Mouse (Mus musculus) kidney, adult 2 months (tissue): ENCODE measurements around the gene Cdh9.

Experiments used
- CTCF ChIP-seq: fragments of 200-500 bp; conservative IDR thresholded peaks from 2 replicates; pipeline ENCODE4 v1.5.1; 2011; ENCODE audit warnings: low read depth, mild to moderate bottlenecking, control low read depth, low read length, moderate library complexity, mixed read lengths; ENCODE audit not compliant: insufficient read depth, insufficient read length
- POLR2A ChIP-seq: fragments of 200-500 bp; IDR thresholded peaks from one replicate; pipeline ENCODE4 v1.6.1; 2011; ENCODE audit warnings: low read depth, low read length, control low read depth

DNA sequence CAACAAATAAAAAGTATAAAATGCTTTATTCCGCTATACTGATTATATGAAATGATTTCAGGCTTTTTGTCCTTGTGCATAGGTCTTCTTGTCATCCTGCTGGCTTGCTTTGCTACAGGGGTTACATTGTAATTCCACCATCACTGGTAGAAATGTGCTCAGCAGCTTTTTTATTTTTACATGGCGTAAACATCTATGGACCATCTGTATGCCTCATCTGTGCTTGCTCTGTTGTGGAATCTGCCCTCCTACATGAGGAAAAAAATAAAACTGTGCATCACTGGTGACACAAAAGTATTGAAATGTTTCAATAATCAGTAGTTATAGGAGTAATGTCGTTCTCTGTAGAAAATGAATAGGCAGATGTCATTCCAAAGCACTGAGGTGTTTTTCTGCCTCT is 64.3 kb downstream of the Cdh9 start:
- no peak for TF ChIP-seq CTCF
- TF ChIP-seq POLR2A: no peak
